Mouse (Mus musculus): Measurements from ENCODE around the gene Pcca. TPM values are rescaled to one million over a fixed set of nuclear protein-coding genes. Genes with fewer than 3 reads are reported as not detected.

Pcca gene
- polyA plus RNA-seq, 1 experiment from 2014 or later: 31.2 TPM

DNA sequence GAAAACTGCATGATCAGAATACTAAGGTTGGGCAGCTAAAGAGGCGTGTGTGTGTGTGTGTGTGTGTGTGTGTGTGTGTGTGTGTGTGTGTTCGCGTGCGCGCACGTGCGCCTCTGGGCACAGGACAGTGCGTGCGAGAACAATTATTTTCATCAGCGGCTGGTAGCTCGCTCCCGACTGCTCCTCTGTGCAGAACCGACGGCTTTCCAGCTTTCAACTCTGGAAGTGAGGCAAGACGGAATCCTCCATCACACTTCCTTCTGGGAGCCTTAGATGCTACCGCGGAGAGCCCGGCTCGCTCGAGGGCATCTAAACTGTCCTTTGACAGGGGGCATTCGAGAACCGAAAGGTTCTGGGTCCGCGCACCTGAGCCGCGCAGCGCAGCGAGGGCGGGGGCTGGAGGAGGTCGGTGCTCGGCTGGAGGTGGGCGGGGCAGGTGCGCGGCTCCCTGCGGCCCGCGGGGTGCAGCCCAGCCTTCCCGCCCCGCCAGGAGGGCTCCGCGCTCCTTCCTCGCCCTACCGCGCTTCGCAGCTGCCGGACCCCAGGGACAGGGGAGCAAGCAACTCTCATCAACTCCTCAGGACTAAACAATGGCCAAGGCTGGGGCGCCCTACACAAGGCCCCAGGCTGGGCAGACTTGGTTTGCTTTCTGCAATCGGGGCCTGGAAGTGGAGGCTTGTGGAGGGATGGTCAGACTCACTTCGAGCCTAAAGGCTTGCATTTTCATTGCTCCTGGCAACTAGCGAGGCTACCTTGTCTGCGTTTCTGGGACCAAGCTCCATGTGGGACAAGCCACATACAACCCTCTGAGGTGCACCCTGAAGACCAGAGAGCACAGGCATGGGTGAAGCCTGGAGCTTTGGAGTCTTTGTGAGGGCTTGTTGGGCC, 43.4 kb upstream of the Pcca start, which contains the start of gene Gm10837:
Gm10837 (plus strand) TSS at position 146 of the 888 bp plus-strand sequence.
- 2% methylated on average over 51 of the region's 51 CpGs for WGBS

DNA sequence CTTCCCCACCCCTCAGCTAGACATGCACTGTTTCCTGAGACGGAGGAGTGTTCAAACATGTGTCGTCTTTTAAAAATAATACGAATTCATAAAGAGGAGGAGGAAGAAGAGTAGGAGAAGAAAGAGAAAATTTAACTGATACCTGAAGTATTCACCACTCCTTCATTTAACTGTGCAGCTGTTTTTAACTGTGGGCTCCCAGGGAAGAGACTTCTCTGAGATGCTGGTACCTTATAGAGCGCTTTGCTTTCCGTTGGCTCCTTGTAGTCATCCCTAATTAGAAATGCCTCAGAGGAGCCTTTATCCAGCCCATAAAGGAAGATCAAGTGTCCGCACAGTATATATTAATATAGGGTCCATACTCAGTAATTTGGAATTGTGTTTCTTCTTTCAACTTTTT, 42.6 kb upstream of the Pcca start:
- 63% methylated on average over 6 of the region's 6 CpGs for WGBS
- ATAC-seq (ENCODE audit: low FRiP score): no peak
- no peak overlapping the region for H3K9ac ChIP-seq (ENCODE audit: low read length)
- no peaks in the 10 kb centered on the region for H3K9me3 ChIP-seq (ENCODE audit: control insufficient read depth, low read length)
- no peak overlapping the region for H3K4me2 ChIP-seq
- no peak overlapping the region for H3K27ac ChIP-seq (ENCODE audit: low read depth, low read length)
- H3K36me3 ChIP-seq (ENCODE audit: control insufficient read depth, insufficient read depth, low read length): no peaks in the 10 kb centered on the region
- DNase-seq (ENCODE audit: low spot score, missing footprints): peak; percentile 91
- H3K27me3 ChIP-seq (ENCODE audit: control insufficient read depth, insufficient read depth, low read length): peaks cover 27% of the 10 kb centered on the region
- peaks cover 5% of the 10 kb centered on the region for H3K4me1 ChIP-seq (ENCODE audit: control insufficient read depth, insufficient read depth, low read length)
- H3K4me3 ChIP-seq (ENCODE audit: low read depth, low read length): no peak overlapping the region

More for the DNA sequence above, 43.4 kb upstream of the Pcca start, which contains the start of gene Gm10837:
- Histone ChIP-seq H3K4me3 (ENCODE audit: low read depth, low read length) (peak within 1 kb of the TSS; percentile 31), H3K27ac (ENCODE audit: low read depth, low read length) (no peak within 1 kb of the TSS), H3K27me3 (ENCODE audit: control insufficient read depth, insufficient read depth, low read length) (peaks cover 34% of the 10 kb centered on the region), H3K4me2 (peak within 1 kb of the TSS; percentile 48), H3K9me3 (ENCODE audit: control insufficient read depth, low read length) (no peaks in the 10 kb centered on the region), H3K9ac (ENCODE audit: low read length) (peak within 1 kb of the TSS; percentile 34; the same call in 1 of the 2 replicates), H3K4me1 (ENCODE audit: control insufficient read depth, insufficient read depth, low read length) (peaks cover 5% of the 10 kb centered on the region), H3K36me3 (ENCODE audit: control insufficient read depth, insufficient read depth, low read length) (no peaks in the 10 kb centered on the region)
- DNase-seq (ENCODE audit: low spot score, missing footprints) (peak; percentile 96), ATAC-seq (ENCODE audit: low FRiP score) (peak; percentile 79)

DNA sequence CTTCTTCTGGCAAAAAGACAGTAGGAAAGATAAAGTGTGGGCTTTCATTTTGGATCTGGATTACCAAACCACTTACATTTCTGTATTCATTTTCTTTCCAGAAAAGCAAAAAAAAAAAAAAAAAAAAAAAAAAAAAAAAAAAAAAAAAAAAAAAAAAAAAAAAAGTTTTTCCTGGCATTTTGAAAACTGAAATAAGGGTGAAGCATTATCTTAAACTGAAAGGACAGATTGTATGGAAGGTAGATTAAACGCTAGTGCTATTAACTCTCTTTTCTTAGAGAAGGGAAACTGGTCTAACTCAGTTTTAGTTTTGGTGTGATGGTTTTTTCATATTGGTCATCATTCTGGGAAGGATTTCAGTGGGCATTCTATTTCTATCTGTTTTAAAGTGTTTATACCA, 42.1 kb upstream of the Pcca start:
- Histone ChIP-seq H3K36me3 (ENCODE audit: control insufficient read depth, insufficient read depth, low read length) (no peaks in the 10 kb centered on the region), H3K9me3 (ENCODE audit: control insufficient read depth, low read length) (no peaks in the 10 kb centered on the region), H3K4me1 (ENCODE audit: control insufficient read depth, insufficient read depth, low read length) (peaks cover 5% of the 10 kb centered on the region), H3K4me3 (ENCODE audit: low read depth, low read length) (no peak overlapping the region), H3K27ac (ENCODE audit: low read depth, low read length) (no peak overlapping the region), H3K4me2 (no peak overlapping the region), H3K9ac (ENCODE audit: low read length) (no peak overlapping the region), H3K27me3 (ENCODE audit: control insufficient read depth, insufficient read depth, low read length) (peaks cover 25% of the 10 kb centered on the region)
- ATAC-seq (ENCODE audit: low FRiP score) (no peak), DNase-seq (ENCODE audit: low spot score, missing footprints) (no peak)
- 57% methylated on average over 1 of the region's 1 CpGs for WGBS

DNA sequence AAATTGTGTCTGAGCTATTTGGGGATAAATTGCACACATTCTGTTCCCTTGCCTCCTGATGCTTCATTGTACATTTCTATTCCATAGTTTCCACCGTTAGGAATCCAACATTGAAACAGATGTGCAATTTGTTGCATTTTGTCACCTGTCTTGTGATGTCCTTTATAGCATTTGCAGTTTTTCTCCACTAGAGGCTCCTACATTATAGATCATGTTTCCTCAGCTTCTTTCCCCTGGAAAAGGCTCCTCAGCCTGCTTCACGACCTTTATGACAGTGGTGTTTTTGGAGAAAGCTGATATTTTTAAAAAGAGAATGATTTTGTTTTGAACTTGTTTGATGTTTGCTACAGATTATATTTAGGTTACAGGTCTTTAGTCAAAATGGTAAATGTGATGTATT, 25.1 kb upstream of the Pcca start:
- no peaks in the 10 kb centered on the region for H3K4me1 ChIP-seq (ENCODE audit: control insufficient read depth, insufficient read depth, low read length)
- H3K36me3 ChIP-seq (ENCODE audit: control insufficient read depth, insufficient read depth, low read length): no peaks in the 10 kb centered on the region
- H3K27ac ChIP-seq (ENCODE audit: low read depth, low read length): no peak overlapping the region
- DNase-seq (ENCODE audit: low spot score, missing footprints) (no peak), ATAC-seq (ENCODE audit: low FRiP score) (no peak)
- H3K27me3 ChIP-seq (ENCODE audit: control insufficient read depth, insufficient read depth, low read length): no peaks in the 10 kb centered on the region
- H3K4me2 ChIP-seq: no peak overlapping the region
- no peaks in the 10 kb centered on the region for H3K9me3 ChIP-seq (ENCODE audit: control insufficient read depth, low read length)
- H3K4me3 ChIP-seq (ENCODE audit: low read depth, low read length): no peak overlapping the region
- WGBS: 37% methylated on average over 2 of the region's 2 CpGs
- no peak overlapping the region for H3K9ac ChIP-seq (ENCODE audit: low read length)

DNA sequence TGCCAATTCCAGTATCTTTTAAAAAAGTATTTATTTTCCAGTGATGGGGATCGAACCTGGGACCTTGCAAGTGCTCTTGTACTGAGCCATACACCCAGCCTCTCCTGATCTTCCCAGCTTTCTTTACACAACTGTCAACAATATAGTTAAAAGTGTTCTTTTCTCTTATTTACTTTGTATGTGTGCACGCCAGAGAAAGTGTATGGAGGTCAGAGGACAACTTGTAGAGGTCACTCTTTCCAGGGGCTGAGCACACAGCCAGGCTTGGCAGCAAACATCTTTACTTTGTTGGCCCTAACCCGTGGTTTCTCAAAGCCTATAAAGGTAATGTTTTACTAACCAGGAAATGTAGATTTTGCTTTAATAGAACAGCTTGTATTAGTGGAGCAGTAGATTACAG, 22.6 kb upstream of the Pcca start:
- Histone ChIP-seq H3K4me2 (no peak overlapping the region), H3K9me3 (ENCODE audit: control insufficient read depth, low read length) (no peaks in the 10 kb centered on the region), H3K9ac (ENCODE audit: low read length) (no peak overlapping the region), H3K27ac (ENCODE audit: low read depth, low read length) (no peak overlapping the region), H3K36me3 (ENCODE audit: control insufficient read depth, insufficient read depth, low read length) (no peaks in the 10 kb centered on the region), H3K4me1 (ENCODE audit: control insufficient read depth, insufficient read depth, low read length) (no peaks in the 10 kb centered on the region), H3K4me3 (ENCODE audit: low read depth, low read length) (no peak overlapping the region), H3K27me3 (ENCODE audit: control insufficient read depth, insufficient read depth, low read length) (no peaks in the 10 kb centered on the region)
- WGBS: 74% methylated on average over 3 of the region's 3 CpGs
- ATAC-seq (ENCODE audit: low FRiP score): no peak
- DNase-seq (ENCODE audit: low spot score, missing footprints): no peak

DNA sequence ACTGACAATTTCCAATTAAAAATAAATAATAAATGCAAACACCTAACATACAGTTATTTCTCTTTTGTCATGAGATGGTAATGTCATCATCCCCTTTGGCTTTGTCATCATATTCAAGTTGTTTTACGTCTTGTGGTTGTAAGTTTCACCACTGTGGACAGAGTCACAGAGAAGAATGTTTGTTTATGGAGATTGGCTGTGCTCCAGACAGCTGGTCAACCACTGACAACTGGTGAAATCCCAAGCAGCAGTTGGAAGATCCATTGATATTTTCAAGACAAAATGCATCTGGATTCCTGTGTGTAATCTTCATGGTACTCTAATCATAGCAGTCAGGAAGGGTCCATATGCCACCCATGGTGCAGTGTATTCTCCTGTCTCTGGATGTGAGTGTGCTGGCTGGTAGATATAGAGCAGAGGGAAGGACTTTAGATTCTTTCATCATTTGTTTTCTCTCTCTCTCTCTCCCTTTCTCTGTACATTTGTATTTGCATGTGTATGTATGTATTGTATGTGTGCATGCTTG, 20.6 kb upstream of the Pcca start:
- no peaks in the 10 kb centered on the region for H3K36me3 ChIP-seq (ENCODE audit: control insufficient read depth, insufficient read depth, low read length)

DNA sequence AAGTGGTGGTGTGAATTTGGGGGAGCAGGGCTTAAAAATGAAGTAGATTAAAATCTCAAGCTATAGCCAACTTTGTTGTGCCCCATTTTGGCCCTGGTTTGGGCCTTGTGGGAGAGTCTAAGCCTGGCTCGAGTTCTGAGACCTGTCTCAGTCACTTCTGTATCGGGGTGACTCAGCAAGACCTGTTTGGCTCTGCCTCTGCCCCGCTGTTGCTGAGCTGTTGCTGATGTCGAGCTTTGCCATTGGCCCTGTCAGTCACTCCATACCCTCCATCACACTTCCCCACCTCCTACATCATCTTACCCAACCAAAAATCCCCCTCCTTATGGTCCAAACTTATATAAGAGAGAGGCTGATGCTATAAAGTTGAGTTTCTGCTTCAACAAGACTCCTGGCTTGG, 5.6 kb upstream of the Pcca start:
- Histone ChIP-seq H3K4me1 (ENCODE audit: control insufficient read depth, insufficient read depth, low read length) (peaks cover under 1% of the 10 kb centered on the region; the same call in 1 of the 2 replicates), H3K9me3 (ENCODE audit: control insufficient read depth, low read length) (no peaks in the 10 kb centered on the region; the same call in 1 of the 2 replicates), H3K9ac (ENCODE audit: low read length) (no peak overlapping the region), H3K4me2 (no peak overlapping the region), H3K36me3 (ENCODE audit: control insufficient read depth, insufficient read depth, low read length) (no peaks in the 10 kb centered on the region), H3K27ac (ENCODE audit: low read depth, low read length) (no peak overlapping the region), H3K27me3 (ENCODE audit: control insufficient read depth, insufficient read depth, low read length) (no peaks in the 10 kb centered on the region), H3K4me3 (ENCODE audit: low read depth, low read length) (no peak overlapping the region)
- DNase-seq (ENCODE audit: low spot score, missing footprints): no peak
- WGBS: 84% methylated on average over 4 of the region's 4 CpGs
- no peak for ATAC-seq (ENCODE audit: low FRiP score)

More for the DNA sequence above, 20.6 kb upstream of the Pcca start:
- WGBS: 68% methylated on average over 1 of the region's 1 CpGs
- ATAC-seq (ENCODE audit: low FRiP score) (no peak), DNase-seq (ENCODE audit: low spot score, missing footprints) (no peak)
- Histone ChIP-seq H3K4me2 (no peak overlapping the region), H3K4me1 (ENCODE audit: control insufficient read depth, insufficient read depth, low read length) (no peaks in the 10 kb centered on the region), H3K27me3 (ENCODE audit: control insufficient read depth, insufficient read depth, low read length) (no peaks in the 10 kb centered on the region), H3K9me3 (ENCODE audit: control insufficient read depth, low read length) (no peaks in the 10 kb centered on the region), H3K4me3 (ENCODE audit: low read depth, low read length) (no peak overlapping the region), H3K9ac (ENCODE audit: low read length) (no peak overlapping the region), H3K27ac (ENCODE audit: low read depth, low read length) (no peak overlapping the region)

DNA sequence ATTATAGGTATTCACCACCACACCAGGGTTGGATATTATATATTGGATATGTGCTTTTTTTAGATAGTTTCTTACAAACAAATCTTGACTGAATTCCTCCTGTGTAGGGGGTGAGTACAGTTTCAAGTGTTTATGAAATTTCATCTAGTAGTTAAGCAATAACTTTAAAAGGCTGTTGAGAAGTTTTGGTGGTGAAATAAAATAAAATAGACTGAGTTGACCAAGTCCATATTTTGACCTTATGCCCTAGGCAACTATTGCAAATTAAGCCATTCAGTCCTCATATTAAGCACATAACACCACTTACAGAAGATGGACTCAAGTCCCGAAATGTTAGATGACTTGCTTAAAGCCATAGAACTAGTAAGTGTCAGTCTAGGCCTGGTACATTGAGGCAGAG, 1.9 kb downstream of the Pcca start:
- Histone ChIP-seq H3K4me2 (no peak overlapping the region), H3K27ac (ENCODE audit: low read depth, low read length) (no peak overlapping the region), H3K36me3 (ENCODE audit: control insufficient read depth, insufficient read depth, low read length) (no peaks in the 10 kb centered on the region), H3K4me3 (ENCODE audit: low read depth, low read length) (no peak overlapping the region), H3K4me1 (ENCODE audit: control insufficient read depth, insufficient read depth, low read length) (peaks cover 10% of the 10 kb centered on the region), H3K9ac (ENCODE audit: low read length) (no peak overlapping the region), H3K27me3 (ENCODE audit: control insufficient read depth, insufficient read depth, low read length) (no peaks in the 10 kb centered on the region), H3K9me3 (ENCODE audit: control insufficient read depth, low read length) (no peaks in the 10 kb centered on the region)
- DNase-seq (ENCODE audit: low spot score, missing footprints): no peak
- 97% methylated on average over 1 of the region's 1 CpGs for WGBS
- ATAC-seq (ENCODE audit: low FRiP score): no peak

DNA sequence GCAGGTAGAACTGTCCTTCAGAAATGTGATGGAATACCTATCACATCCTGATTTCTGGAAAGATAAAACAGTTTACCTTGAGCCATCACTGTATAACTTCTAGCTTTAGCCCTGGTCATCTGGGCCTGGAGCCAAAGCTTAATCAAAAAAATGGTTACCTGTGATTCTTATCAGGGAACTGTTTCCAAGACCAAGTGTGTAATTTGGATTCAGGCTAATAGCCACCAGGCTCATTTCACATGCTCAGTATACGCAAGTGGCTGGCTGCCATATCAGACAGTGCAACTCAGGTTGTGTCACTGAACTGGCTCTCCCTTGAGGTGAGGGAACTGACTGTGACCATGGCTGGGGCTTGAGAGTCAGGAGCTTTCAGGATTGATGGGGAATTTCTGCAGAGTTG, 14.3 kb downstream of the Pcca start:
- H3K4me1 ChIP-seq (ENCODE audit: control insufficient read depth, insufficient read depth, low read length): no peaks in the 10 kb centered on the region
- DNase-seq (ENCODE audit: low spot score, missing footprints) (no peak), ATAC-seq (ENCODE audit: low FRiP score) (no peak)
- H3K4me2 ChIP-seq: no peak overlapping the region
- H3K27ac ChIP-seq (ENCODE audit: low read depth, low read length): no peak overlapping the region
- no peak overlapping the region for H3K4me3 ChIP-seq (ENCODE audit: low read depth, low read length)
- no peaks in the 10 kb centered on the region for H3K36me3 ChIP-seq (ENCODE audit: control insufficient read depth, insufficient read depth, low read length)
- H3K27me3 ChIP-seq (ENCODE audit: control insufficient read depth, insufficient read depth, low read length): no peaks in the 10 kb centered on the region
- no peak overlapping the region for H3K9ac ChIP-seq (ENCODE audit: low read length)
- no peaks in the 10 kb centered on the region for H3K9me3 ChIP-seq (ENCODE audit: control insufficient read depth, low read length)
- whole genome bisulfite sequencing: 100% methylated on average over 1 of the region's 1 CpGs
